Mouse (Mus musculus) fibroblast of lung, adult 2 months (primary cell): ENCODE measurements around the gene Tmem150c.

ENCODE experiments used
- DNase-seq: peaks from one replicate; pipeline ENCODE4 v3.0.0-alpha.2; 2011; ENCODE audit warnings: low read depth

Gene Tmem150c

GRCm38 (mm10) chr5:100159638-100159973 is at the start of gene Tmem150c:
TSS of gene Tmem150c (minus strand) at chr5:100159808.
- no peak for DNase-seq

DNA sequence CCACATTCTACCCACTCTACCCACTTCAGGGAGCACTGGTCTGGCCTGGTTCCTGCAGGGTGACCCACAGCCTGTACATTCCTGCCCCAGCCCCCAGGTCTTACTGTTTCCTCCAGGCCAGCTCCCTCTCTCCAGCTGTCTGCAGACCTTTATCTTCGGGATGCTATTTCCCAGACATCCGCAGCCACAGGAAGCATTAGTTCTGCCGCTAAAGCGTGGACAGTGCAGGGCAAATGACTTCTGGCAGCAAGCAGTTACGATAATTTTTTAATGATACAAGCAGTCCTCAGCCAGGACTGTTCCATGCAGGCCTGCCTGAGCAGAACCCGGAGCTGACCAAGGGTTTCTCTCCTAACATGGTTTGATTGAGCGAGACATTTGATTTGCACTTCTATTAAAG is 49.5 kb upstream of the Tmem150c start:
- no peak for DNase-seq

GRCm38 (mm10) chr5:100206675-100207074 is 47.1 kb upstream of the Tmem150c start:
- no peak for DNase-seq

GRCm38 (mm10) chr5:100205519-100206189 is 46.0 kb upstream of the Tmem150c start:
- DNase-seq = no peak

DNA sequence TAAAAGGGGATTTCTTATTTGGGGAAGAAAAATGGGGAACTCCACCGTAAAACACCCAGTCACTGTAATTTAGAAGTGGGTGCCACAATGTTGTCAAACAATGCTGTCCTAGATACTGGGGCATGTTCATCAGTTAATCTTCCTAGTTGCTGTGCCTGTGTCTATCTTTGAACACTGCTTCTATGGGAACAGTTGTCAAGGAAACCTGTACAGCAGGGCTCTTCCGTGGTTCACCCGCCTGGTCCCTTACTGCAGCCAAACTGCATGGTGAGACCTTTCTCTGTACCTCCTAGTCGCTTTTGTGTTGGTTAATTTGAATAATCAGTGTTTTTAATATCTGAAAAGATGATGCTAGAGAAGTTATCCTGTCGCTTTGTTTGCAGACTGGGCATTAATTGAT is 41.2 kb upstream of the Tmem150c start:
- DNase-seq = no peak

DNA sequence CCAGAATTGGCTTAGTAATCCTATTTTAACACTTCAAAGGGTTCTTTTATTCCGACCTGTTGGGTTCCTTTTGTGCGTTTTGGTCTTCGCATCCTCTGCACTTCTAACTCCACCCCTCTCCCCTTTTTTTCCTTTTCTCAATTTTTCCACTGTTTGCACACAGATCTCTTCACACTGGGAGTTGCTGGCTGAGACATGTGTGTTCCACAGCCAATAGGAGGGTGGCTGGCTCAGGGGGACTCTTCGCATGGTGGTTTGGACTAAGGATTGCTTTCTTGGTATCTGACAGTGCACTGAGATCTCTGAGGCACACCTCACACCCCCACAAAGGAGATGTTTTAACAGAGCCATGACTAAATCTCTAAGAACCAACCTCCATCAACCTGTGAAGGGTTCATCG is 40.7 kb upstream of the Tmem150c start:
- DNase-seq = no peak

DNA sequence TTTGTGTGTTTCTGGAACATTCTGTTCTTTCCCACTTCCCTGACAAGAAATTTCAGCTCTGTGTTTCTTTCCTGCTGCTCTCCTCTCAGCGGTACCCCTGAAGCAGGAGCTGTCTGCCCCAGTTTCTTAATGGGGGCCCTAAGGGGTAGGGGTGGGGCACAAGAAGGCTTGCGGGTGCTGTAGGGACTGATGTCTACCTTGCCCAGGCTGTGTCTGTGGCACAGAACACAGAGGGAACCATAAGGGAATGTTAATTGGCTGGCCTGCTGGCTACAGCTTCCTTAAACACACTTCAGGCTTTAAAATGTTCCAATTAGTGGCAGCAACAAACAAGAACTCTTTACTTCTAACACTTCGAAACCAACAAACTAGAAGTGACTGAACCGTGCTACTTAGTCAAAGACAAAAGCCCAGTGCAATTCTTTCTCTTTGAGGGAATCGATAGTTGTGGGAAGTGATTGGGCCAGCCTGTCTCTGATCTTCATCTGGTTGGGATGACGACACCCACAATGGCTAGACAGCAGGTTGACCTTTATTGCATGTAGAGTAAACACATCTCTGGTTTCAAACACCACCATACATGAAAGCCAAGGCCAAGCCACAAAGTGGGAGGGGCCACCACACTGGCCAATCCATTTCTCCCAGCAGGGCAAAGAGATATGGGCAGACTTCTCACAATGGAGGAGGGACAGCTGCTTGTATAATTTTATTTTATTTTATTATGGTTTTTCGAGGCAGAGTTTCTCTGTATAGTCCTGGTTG is 39.7 kb upstream of the Tmem150c start:
- DNase-seq = no peak

DNA sequence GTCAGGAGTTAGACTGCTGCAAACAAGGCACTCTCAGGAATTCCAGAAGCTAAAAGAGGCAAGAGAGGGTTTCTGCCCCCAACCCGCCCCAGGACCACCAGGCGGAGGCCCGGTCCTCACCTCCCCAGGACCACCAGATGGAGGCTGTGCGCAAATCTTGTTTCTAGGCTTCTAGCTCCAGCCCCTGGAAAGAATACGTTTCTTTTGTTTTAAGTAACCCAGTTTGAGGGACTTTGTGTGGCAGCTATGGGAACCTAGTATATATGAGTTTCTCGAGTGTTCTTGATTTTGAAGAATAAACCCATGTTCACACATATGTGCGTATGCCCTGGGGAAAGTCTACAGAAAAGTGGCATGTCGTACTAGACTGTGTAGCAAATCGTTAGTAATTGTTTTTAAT is 37.9 kb upstream of the Tmem150c start:
- DNase-seq = no peak

- DNase-seq = no peak
These were observed 37.3 kb upstream of the Tmem150c start for GRCm38 (mm10) chr5:100196854-100197431.

- DNase-seq = no peak
These were observed 36.8 kb upstream of the Tmem150c start for GRCm38 (mm10) chr5:100196397-100196796.

DNA sequence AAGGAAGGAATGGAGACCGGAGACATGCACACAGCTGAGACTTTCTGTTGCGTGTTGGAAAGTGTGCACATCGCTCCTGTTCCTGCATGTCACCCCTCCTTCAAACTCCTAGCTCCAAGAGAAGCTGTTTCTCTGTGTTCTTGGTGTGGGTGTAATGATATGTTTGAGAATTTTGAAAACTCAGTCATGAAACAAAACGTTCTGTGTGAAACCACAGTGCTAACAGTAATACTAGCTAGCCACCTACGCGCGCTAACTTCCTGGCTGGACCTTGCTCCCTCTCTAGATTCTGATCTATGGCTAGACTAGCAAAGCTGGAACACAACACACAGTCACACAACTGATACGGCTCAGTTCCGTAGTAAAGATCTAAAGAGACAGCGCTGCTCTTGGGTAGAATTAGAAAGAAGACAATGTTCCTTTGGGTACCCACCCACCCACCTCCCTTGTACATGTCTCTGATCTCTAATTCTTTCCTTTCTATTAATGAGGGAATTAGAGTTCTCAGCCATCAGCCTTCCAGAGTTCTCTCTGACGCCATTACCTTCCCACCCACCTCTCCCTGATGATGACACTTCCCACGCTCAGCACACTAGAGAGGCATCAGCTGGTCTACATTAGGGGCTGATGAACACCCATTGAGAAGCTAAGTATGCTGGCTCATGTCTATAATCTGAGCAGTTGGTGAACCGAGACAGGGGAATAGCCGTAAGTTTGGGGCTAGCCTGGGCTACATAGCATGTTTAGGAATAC is 32.0 kb upstream of the Tmem150c start:
- DNase-seq = no peak

GRCm38 (mm10) chr5:100187035-100187901 is 27.7 kb upstream of the Tmem150c start:
- no peak for DNase-seq

GRCm38 (mm10) chr5:100186618-100187017 is 27.0 kb upstream of the Tmem150c start:
- no peak for DNase-seq

DNA sequence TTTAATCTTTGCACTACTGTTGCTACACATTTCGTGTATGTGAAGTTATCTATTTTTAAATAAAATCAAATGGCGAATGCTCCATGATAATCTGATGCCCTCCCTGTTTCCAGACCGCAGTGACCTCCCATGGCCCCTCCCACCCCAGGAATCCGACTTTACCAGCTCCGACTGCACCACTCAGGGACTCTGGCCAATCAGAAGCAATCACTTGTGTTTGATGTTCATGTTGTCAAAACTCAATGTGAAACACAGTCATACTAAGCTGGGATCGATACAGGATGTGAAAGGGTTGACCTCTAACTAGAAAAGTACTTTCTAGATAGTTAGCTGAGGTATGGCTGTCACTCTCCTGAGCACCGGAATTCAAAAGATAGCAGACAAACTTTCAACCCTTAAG is 26.3 kb upstream of the Tmem150c start:
- DNase-seq = no peak

- no peak for DNase-seq
These were observed 21.4 kb upstream of the Tmem150c start for GRCm38 (mm10) chr5:100181011-100181410.

DNA sequence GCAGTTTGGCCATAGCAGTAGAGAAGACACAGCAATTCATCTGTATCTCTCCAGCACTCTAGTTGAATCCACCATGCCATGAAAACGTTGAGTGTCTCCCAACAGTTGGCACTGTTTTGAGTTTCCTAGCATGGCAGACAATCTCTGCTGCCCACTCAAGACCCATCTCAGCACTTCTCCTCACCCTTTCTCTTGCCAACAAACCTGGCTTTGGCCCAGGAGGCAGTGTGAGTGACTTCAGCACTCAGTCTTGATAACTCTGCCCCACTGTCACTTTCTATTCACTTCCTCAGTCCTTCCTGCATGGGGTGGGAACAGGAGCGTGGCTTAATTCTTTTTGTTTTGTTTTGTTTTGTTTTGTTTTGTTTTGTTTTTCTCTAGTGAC is 19.2 kb upstream of the Tmem150c start:
- DNase-seq = no peak

- DNase-seq = no peak
These were observed 18.6 kb upstream of the Tmem150c start for GRCm38 (mm10) chr5:100178122-100178780.

DNA sequence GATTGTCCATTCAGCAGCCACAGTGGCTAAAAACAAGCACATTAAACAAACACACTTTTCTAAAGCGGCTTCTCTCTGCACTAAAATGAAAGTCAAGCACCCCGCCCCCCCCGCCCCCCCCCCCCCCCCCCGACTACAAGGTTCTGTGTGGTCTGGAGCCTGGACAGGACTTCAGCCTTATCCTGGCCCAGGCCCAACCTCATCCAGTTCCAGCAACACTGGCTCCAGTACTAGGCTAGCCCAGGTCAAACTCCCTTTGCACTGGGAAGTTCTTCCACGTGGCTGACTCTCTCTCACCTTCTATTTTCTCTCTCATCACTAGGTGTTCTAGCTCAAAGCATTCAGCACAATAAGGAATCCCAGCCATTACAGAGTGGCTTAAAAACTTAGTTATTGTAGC is 17.9 kb upstream of the Tmem150c start:
- DNase-seq = no peak

DNA sequence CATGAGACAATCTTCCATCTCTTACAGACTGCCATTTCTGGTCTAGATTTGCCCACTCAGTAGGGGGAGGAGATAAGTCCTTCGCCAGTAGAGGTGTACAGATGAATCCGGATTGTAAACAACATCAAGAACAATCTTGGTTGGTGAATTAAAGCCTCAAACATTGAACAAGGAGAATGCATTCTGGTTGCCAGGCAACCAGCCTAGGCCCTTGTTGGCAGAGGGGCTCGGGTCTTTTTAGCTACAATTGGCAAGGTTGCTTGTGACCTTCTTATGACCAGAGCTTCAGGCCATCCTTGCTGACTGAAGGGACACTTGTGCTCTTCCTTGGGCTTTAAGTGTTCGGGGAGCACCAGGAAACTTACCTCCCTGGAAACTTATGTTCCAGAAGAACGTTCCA is 16.5 kb upstream of the Tmem150c start:
- DNase-seq = no peak

DNA sequence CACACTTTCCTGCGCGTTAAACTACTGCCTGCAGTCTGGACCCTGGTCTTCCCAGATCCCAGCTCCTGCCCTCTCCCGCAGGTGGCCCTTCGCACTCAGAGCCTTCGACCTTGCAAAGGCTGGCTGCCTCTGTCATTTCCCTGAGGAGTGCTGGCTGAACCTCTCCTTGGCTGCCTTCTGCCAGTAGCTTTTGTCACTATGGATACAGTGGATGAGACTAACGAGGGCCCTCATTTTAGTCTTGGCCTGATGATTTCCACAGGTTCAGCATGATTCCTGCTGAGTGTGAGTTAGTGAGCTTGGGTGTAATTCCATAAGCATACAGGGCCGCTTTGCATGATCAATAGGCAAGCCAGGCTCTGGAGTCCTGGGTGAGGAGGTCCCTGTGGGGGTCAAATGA is 16.0 kb upstream of the Tmem150c start:
- no peak for DNase-seq

GRCm38 (mm10) chr5:100172104-100172503 is 12.5 kb upstream of the Tmem150c start:
- no peak for DNase-seq
